Mouse (Mus musculus): Measurements from ENCODE around the gene Otub2.
"Not testable (repeated sequence)": the region's sequence is repeated elsewhere in the genome, so short reads cannot be mapped to it uniquely, and the experiment has no call there.

Otub2 gene

GRCm38 (mm10) chr12:103373530-103374236 is 14.8 kb upstream of the Otub2 start:
- no peak for DNase-seq

DNA sequence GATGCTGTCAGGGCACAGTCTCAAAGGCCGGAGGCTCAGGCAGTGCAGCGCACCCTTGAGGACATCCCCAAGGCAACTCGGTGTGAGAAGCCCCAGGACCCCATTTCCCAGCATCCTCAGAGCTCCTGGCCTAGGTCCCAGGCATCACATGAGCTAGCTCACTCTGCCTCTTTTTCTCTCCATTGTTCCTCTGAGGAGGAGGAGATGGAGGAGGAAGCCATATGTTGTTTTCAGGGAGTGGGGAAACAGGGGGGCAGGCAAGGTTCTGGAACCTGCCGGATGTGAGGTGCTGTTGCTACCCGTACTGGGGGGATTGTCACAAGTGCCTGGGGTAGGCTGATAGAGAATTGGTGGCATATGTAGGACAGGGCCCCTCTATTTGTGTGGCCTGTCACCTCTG is 12.4 kb upstream of the Otub2 start:
- DNase-seq: no peak

- DNase-seq: no peak
These were observed 11.7 kb upstream of the Otub2 start for GRCm38 (mm10) chr12:103376774-103377173.

DNA sequence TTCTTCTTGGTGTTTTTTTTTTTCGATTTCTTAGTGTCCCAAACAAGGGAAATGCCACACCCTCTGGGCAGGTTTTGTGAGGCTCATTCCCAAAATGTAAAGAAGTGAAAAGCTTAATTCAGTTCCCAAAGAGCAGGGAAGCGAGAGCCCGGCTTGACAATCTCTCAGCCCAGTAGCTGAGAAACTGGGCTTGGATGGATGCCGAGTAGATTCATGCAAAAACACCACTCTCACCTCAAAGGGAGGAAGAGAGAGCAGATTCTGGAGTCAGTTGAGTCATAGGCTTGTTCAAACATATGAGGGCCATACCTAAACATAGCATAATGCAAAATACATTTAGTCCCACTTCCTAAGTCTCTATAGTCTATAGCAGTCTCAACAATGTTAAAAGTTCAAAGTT is 8.3 kb upstream of the Otub2 start:
- DNase-seq: no peak

DNA sequence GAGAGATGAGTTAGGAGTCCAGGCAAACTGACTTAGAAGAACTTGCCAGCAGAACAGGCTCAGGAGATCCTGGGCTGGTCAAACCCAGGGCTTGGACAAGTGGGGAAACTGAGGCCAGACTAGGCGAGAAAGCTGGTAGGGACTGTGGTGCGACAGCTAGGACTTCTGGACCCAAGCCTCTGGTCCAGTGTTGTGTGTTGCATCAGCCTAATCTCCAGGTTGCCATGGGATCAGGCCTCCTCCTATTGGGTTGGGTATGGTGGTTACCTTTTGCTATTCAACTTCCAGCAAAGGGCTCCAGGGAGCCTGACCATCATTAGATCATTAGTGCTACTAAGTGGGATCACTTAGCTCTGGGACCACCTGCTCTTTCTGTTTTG is 856 bp downstream of the Otub2 start:
- no peak for DNase-seq

- DNase-seq: no peak
These were observed 1.5 kb downstream of the Otub2 start for GRCm38 (mm10) chr12:103389982-103390381.

- DNase-seq: no peak
These were observed 2.6 kb downstream of the Otub2 start for GRCm38 (mm10) chr12:103391098-103391497.

GRCm38 (mm10) chr12:103393528-103393927 is 5.0 kb downstream of the Otub2 start:
- DNase-seq: no peak

- DNase-seq: no peak
These were observed 7.2 kb downstream of the Otub2 start for GRCm38 (mm10) chr12:103395486-103396275.

DNA sequence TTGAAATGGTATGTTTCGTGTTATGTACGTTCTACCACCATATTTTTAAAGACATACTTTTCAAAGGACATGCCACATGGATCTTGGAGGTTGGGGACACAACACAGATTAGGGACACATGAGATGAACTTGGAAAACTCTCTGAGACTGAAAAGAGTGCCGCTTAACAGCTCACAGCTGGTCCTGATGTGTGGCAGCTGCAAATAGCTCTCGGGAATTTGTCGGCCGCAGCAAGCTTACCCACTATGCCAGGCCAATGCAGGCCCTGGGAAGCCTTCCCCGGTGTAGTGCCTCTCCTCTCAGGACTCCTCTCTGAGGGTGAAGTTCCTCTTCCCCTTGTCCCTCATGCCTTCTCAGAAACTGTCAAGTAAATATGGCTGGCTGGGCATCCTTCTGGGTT is 8.3 kb downstream of the Otub2 start:
- DNase-seq: peak; percentile 51

- DNase-seq: no peak
These were observed 15.6 kb downstream of the Otub2 start for GRCm38 (mm10) chr12:103404131-103404530.

DNA sequence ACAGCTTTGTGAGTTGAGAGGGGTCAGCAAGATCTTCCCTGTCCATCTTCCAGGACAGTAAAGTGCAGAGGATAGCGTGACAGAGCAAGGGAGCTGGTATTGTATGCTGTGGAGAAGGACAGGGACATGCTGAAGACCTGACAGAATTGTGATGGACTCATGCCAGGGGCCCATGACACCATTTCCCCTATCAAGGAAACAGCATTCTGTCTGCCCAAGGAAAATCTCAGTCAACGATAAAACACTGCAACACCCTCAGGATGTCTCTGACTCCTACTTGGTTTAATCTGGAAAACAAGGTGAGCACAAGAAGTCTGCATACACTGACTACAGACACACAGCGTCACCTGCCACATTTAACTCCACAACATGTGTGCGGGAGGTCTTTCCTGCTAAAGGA is 19.2 kb downstream of the Otub2 start, which contains the start of gene 9330161L09Rik:
TSS of gene 9330161L09Rik (minus strand) at position 101 of the 400 bp plus-strand sequence.
- no peak for DNase-seq

DNA sequence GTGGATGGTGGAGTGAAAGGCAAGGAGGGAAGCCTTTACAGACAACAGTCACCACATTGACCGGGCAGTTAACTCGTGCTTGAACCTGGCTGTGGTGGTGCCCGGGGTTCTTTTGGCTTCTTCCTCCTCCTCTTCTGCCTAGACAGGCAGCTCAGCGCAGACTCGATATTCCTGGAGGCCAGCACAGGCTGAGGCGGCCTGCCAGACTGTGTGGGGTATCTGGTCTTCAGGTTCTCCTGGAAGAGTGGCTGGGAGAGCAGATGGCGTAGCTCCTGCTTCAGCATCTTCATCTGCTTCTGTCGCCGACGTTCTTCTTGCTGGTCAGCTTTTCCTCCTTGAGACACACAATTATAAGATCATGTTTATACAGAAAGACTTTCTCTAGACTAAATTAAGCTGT is 19.7 kb downstream of the Otub2 start:
- no peak for DNase-seq

GRCm38 (mm10) chr12:103425016-103425728 is 36.7 kb downstream of the Otub2 start:
- no peak for DNase-seq

DNA sequence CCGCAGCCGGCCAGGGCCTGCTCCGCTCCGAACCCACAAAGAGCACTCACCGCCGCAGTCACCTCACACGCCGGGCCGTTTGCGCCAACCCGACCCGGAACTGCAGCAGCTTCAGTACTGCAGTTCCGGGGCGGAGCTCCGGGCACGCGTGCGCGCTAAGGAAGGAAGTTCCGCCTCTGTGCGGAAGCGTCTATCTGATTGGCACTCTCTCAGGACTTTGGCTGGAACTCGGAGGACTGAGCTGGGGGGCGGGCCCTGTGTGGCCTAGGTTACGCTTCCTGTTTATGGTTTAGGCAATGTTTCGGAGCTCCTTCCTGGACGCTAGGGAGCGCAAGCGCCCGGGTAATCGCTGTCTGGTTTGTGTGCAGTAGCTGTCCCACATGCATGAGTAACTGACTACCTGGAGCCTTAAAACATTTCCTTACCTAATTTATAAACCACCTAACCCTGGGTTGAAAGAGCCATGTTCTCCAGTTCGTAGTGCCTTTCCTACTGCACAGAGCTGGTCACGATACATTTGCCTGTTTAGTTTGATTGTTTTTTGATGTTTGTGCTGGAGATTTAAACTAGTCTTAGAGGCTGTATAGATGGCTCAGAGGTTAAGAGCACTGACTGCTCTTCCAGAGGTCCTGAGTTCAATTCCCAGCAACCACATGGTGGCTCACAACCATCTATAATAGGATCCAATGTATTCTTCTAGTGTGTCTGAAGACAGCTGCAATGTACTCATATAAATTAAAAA is 37.4 kb downstream of the Otub2 start, which contains the start of gene Ddx24:
TSS of gene Ddx24 (minus strand) at position 102 of the 742 bp plus-strand sequence.
- peak; percentile 97 for DNase-seq

GRCm38 (mm10) chr12:103426710-103427109 is 38.2 kb downstream of the Otub2 start:
- DNase-seq: no peak

- DNase-seq: no peak
These were observed 44.9 kb downstream of the Otub2 start for GRCm38 (mm10) chr12:103433430-103433829.

DNA sequence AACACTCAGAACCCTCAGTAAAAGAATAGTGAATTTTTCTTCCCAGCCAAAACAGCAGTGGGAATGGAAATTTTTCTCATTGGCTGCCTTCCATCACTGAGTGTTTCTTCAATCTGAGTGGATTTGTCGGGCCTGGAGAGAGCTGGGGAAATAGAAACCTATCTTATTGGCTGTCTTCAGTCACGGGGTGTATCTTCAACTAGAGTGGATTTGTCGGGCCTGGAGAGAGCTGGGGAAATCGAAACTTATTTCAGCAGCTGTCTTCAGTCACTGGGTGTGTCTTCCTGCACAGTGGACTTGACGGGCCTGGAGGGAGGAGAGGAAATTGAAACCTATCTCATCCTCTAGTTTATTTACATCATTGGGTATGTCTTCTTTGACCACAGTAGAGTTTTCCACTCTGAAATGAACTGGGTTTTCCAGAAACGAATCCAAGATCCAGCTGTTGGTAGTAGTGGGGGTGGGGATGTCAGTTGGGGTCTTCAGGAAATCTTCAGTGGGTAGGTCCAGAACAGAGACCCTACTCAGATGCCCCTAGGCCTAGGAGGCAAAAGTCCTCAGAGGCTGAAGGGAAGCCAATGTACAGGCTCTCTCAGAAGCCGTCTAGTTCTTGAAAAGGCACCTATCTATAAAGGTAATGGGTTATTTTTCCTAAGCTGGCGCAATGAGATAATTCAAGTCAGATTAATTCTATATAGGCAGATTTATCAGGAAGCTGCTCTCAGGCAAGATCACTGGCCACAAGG is 45.7 kb downstream of the Otub2 start, which contains the start of gene Ifi27:
TSS of gene Ifi27 (plus strand) at position 226 of the 746 bp plus-strand sequence.
- DNase-seq: peak; percentile 75

GRCm38 (mm10) chr12:103434861-103435260 is 46.4 kb downstream of the Otub2 start:
- DNase-seq: no peak

DNA sequence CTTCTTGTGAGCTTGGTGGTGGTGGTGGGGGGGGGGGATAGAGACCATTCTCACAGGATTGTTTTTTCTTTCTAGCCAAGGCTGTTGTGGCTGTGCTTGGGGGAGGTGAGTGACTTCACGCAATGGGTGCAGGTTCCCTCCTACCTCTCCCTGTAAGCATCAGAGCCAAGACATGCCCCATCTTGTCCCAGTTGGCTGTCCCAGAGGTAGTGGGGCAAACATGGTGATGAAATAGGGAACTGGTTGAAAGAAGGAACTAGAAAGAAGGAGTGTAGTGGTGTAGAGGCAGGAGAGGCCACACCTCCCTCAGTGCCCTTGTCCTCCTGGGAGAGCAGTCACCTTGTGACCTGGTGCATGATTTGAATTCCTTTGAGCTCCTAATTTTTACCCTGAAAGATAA is 49.1 kb downstream of the Otub2 start:
- DNase-seq: no peak

DNA sequence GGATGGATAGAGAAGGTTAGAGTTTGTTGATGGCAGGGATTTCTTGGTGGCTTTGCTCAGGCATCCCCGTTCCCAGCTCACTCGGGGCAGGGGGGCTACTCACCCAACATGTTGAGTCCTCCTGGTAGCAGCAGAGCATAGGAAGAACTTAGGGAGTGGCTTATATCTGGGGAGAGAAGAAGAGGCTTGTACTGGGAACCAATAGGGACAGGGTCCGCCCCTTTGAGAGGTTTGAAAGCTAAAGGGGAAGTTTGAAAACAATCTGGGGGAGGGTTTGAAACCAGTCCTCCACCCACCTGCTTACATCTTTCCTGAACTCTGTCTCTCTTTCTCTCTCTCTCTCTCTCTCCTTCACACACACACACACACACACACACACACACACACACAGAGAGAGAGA is 55.0 kb downstream of the Otub2 start, which contains the start of gene Ifi27l2a:
TSS of gene Ifi27l2a (minus strand) at position 157 of the 400 bp plus-strand sequence.
- no peak for DNase-seq

DNA sequence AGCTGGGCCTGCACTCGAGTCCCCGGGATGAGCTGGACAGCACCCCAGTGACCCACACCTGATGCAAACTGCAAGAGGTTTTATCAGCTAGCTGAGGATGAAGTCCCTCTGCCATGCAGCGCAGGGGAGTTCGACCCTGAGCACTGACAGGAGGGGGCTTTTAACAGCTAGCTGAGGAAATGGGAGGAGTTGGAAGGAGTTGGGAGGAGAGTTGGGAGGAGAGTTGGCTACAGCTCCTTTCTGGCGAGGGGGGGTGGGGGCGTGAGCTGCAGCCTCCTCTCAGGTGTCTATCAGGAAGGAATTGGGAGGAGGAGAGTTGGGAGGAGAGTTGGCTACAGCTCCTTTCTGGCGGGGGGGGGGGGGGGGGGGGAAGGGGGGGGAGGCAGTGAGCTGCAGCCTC is 55.8 kb downstream of the Otub2 start:
- not testable (repeated sequence) for DNase-seq

Measured in lung, postnatal 14 days (tissue).